Mouse (Mus musculus): ENCODE data around the gene Zfyve16. TPM values are rescaled to one million over a fixed set of nuclear protein-coding genes. Genes with fewer than 3 reads are reported as not detected.

The Zfyve16 gene
- polyA plus RNA-seq, 1 experiment = 6.2 TPM

GRCm38 (mm10) chr13:92467891-92468290 lies 62.8 kb downstream of the Zfyve16 start:
- DNase-seq (ENCODE audit: low read depth) = no peak

- no peak for DNase-seq (ENCODE audit: low read depth)
Observed at GRCm38 (mm10) chr13:92464698-92465097, 66.0 kb downstream of the Zfyve16 start.

- DNase-seq (ENCODE audit: low read depth) = no peak
Observed at GRCm38 (mm10) chr13:92446872-92447271, 83.8 kb downstream of the Zfyve16 start.

- DNase-seq (ENCODE audit: low read depth) = no peak
Observed at GRCm38 (mm10) chr13:92440286-92440685, 90.4 kb downstream of the Zfyve16 start.

- DNase-seq (ENCODE audit: low read depth) = no peak
Observed at GRCm38 (mm10) chr13:92438656-92439055, 92.0 kb downstream of the Zfyve16 start.

Other genes starting within 250 kb of the Zfyve16 start
- not detected in 2 replicates for gene Gm20379, start 224.9 kb downstream of the Zfyve16 start, polyA plus RNA-seq (2012; rRNA removed)
- 1.1 TPM in 2 replicates for gene Dhfr, start 176.1 kb downstream of the Zfyve16 start, polyA plus RNA-seq (2012; rRNA removed)
- gene Msh3, start 175.9 kb downstream of the Zfyve16 start, polyA plus RNA-seq (2012; rRNA removed) = 8.9 and 9.1 TPM in 2 replicates
- gene Ankrd34b, start 105.0 kb downstream of the Zfyve16 start, polyA plus RNA-seq (2012; rRNA removed) = 0.16 and 0.22 TPM in 2 replicates
- 3.0 and 3.4 TPM in 2 replicates for gene Fam151b, start 46.9 kb downstream of the Zfyve16 start, polyA plus RNA-seq (2012; rRNA removed)
- gene Spz1, start 45.3 kb upstream of the Zfyve16 start, polyA plus RNA-seq (2012; rRNA removed) = 7.4 and 8.3 TPM in 2 replicates
- gene Serinc5, start 80.2 kb upstream of the Zfyve16 start, polyA plus RNA-seq (2012; rRNA removed) = 29.9 and 34.0 TPM in 2 replicates